Comparison of ENCODE assay signal across 39 mouse cellular contexts in the genomic region with DNA sequence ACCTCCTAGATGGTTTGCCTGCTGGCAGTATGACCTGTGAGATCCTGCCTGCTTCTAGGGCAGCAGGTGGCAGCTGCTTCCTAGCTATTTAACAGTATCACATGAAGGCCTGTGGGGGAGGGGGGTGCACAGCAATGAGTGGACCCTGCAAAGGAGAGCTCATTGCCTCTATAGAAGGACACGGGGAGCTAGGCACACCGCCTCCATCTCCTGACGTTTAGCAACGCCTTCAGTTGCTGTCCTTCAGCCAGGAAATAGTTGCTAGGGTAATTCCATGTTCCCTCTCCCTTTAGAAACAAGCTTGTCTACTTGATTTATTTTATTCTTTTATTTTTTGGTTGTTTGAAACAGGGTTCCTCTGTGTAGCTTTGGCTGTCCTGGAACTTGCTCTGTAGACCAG. TPM values are rescaled to one million over a fixed set of nuclear protein-coding genes. Genes with fewer than 3 reads are reported as not detected.
DNase-seq lines count a peak whose midpoint lies in the region; ATAC-seq and TF ChIP-seq lines count a peak whose summit lies in the region.
"Had no signal": no experiment of that assay in that cellular context is flagged by ENCODE, and none has a peak within 500 bp of the region (broad histone marks: within the 10 kb centered on the region; RNA-seq: fewer than 3 reads in every experiment).

No protein-coding gene starts in this region.

- peaks cover 11% of the 10 kb centered on the region for H3K4me1 ChIP-seq in cortical plate, adult 2 months (ENCODE audit: control insufficient read depth, insufficient read depth, low read length)

- TF ChIP-seq CTCF in left cerebral cortex, adult 2 months (IDR thresholded peaks at IDR 0.05) = no peak
- no peak for TF ChIP-seq CTCF in cortical plate, adult 2 months (IDR thresholded peaks at IDR 0.05; ENCODE audit: extremely low read depth, insufficient read depth, low read length)

- no peak for DNase-seq in frontal cortex, postnatal 14 days (ENCODE audit: low spot score in 2 of 2)
- peak in 1 of 2 experiments; percentile 26 for DNase-seq in left cerebral cortex, adult 2 months (ENCODE audit: extremely low spot score in 1 of 2, low spot score in 2 of 2)
- no peak for DNase-seq in left cerebral cortex, adult 18-20 months (ENCODE audit: low spot score in 2 of 2)
- DNase-seq in right cerebral cortex, postnatal 25 days = peak; percentile 22
- DNase-seq: adrenal gland, postnatal 25 days; cerebellum, adult 8-10 months; cerebellum, postnatal 25 days; gastrocnemius, adult 2 months; gastrocnemius, postnatal 36 days; heart, adult 18-20 months; heart, postnatal 4 days; kidney, adult 9 months; liver, postnatal 0 days; lung, postnatal 36 days; spleen, adult 18-20 months; thymus, adult 18-20 months; thymus, postnatal 25 days had no signal

- H3K27ac ChIP-seq in left cerebral cortex, adult 2 months = peak overlapping the region; percentile 16
- 0 out of 2 replicates have a peak overlapping the region, but pooled peaks have one; percentile 54 for H3K27ac ChIP-seq in cortical plate, adult 2 months (ENCODE audit: insufficient read depth, low read length)
- H3K27ac ChIP-seq: gastrocnemius, adult 2 months; hindbrain, embryonic 13.5 days; liver, embryonic 12.5 days had no signal

- peak; percentile 50; the same call in 1 of the 2 replicates for ATAC-seq in frontal cortex, adult (ENCODE audit: low TSS enrichment)
- ATAC-seq in cerebellum, adult (ENCODE audit: insufficient number of reproducible peaks, low FRiP score, low TSS enrichment) = no peak
- ATAC-seq: forebrain, embryonic 14.5 days; intestine, postnatal 0 days; liver, embryonic 12.5 days; liver, postnatal 0 days; midbrain, embryonic 16.5 days had no signal

- intact Hi-C loops in left cerebral cortex, adult 2 months (cut with DNase I) = no loop called here

- no peak overlapping the region for H3K4me3 ChIP-seq in left cerebral cortex, adult 2 months
- H3K4me3 ChIP-seq in cortical plate, adult 2 months (ENCODE audit: insufficient read depth, low read length) = no peak overlapping the region
- H3K4me3 ChIP-seq: gastrocnemius, adult 2 months; heart, embryonic 12.5 days; hindbrain, embryonic 13.5 days; liver, embryonic 12.5 days had no signal

- TF ChIP-seq POLR2A in cortical plate, adult 2 months (IDR thresholded peaks at IDR 0.05; ENCODE audit: extremely low read depth, insufficient read depth, low read length) = no peak

RNA-seq across cellular contexts. Expression of a gene that starts 35.4 kb away (rescaled TPM):
- not detected for total RNA-seq in left cerebral cortex, adult 2 months (2021)
- total RNA-seq in left cerebral cortex, adult 18-20 months (2021) = not detected
- 0.28 TPM in 1 of 2 replicates, not detected in the other for polyA plus RNA-seq in cortical plate, adult 2 months (2012; rRNA removed)
- total RNA-seq: adrenal gland, postnatal 25 days; G1E; gastrocnemius, adult 2 months; gastrocnemius, postnatal 36 days; heart, adult 18-20 months; heart, postnatal 4 days; layer of hippocampus, postnatal 14 days; left cerebral cortex, postnatal 25 days; megakaryocyte, adult 5-6 weeks; neutrophil, adult 5-6 weeks had no signal
- polyA plus RNA-seq: brain, embryonic 14.5 days; embryonic facial prominence, embryonic 11.5 days; forebrain, embryonic 14.5 days; frontal cortex, adult 2 months; G1E; heart, embryonic 12.5 days; heart, postnatal 0 days; hindbrain, embryonic 13.5 days; limb, embryonic 14.5 days; liver, embryonic 12.5 days; liver, postnatal 0 days; lung, embryonic 16.5 days; midbrain, embryonic 11.5 days; midbrain, embryonic 16.5 days; neural tube, embryonic 11.5 days had no signal

RNA-seq across cellular contexts. Expression of a gene that starts 45.0 kb away (rescaled TPM):
- 10 to 100 TPM; 65.2 to 65.7 TPM for total RNA-seq in left cerebral cortex, adult 2 months (2021)
- total RNA-seq in left cerebral cortex, adult 18-20 months (2021) = 10 to 100 TPM; 61.2 to 65.4 TPM
- 36.2 and 37.2 TPM in 2 replicates for polyA plus RNA-seq in cortical plate, adult 2 months (2012; rRNA removed)

RNA-seq across cellular contexts. Expression of a gene that starts 49.9 kb away (rescaled TPM):
- under 1 TPM; 0.61 to 0.77 TPM for total RNA-seq in left cerebral cortex, adult 2 months (2021)
- total RNA-seq in left cerebral cortex, adult 18-20 months (2021) = under 1 TPM; 0.66 to 0.70 TPM
- 0.38 and 0.40 TPM in 2 replicates for polyA plus RNA-seq in cortical plate, adult 2 months (2012; rRNA removed)
- total RNA-seq: G1E; gastrocnemius, adult 2 months; gastrocnemius, postnatal 36 days; megakaryocyte, adult 5-6 weeks had no signal
- polyA plus RNA-seq: G1E had no signal
